Mouse (Mus musculus): ENCODE results near the gene Cst8.
"Not testable (repeated sequence)": the region's sequence is repeated elsewhere in the genome, so short reads cannot be mapped to it uniquely, and the experiment has no call there.

DNA sequence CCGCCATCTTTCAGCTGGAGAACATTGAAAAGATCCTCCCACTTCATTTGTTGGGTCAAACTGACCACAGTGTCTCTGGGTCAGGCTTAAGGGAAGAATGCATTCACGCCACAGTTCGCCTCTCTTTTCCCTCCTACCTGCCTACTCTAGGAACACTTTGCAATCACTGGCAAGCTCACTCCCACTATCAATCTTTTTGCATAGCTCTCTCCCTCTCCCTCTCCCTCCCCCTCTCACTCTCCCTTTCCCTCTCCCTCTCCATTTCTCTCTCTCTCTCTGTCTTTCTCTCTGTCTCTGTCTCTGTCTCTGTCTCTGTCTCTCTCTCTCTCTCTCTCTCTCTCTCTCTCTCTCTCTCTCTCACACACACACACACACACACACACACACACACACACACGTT is 27.2 kb upstream of the Cst8 start, which contains the start of gene Cst11:
- not testable (repeated sequence) for TF ChIP-seq POLR2A, CTCF (IDR thresholded peaks at IDR 0.05; ENCODE audit: insufficient read depth, low read depth, low read length)

Measured in olfactory bulb, adult 2 months (tissue).